Mouse (Mus musculus) forebrain, embryonic 16.5 days (tissue): ENCODE measurements around the gene Nfic. TPM values are rescaled to one million over a fixed set of nuclear protein-coding genes. Genes with fewer than 3 reads are reported as not detected.

Experiments
- ATAC-seq: fragments of 200-750 bp; cut with Nextera tagmentation; 2 replicates; pipeline ENCODE4 v1.8.0; 2017; ENCODE audit warnings: mild to moderate bottlenecking, moderate library complexity
- H3K27ac ChIP-seq: fragments of 300-500 bp; sonication (generic); 2 replicates; pipeline ENCODE4 v1.5.1; 2014; ENCODE audit warnings: low read length, control low read depth
- H3K27me3 ChIP-seq: fragments of 300-500 bp; sonication (generic); replicated peaks from 2 replicates; pipeline ENCODE4 v1.6.1; 2014; ENCODE audit warnings: low read length; ENCODE audit not compliant: control insufficient read depth, insufficient read depth
- H3K36me3 ChIP-seq: fragments of 300-500 bp; sonication (generic); 2 replicates; pipeline ENCODE4 v1.6.1; 2014; ENCODE audit not compliant: control insufficient read depth, insufficient read depth
- H3K4me1 ChIP-seq: fragments of 300-500 bp; sonication (generic); replicated peaks from 2 replicates; pipeline ENCODE4 v1.6.1; 2014; ENCODE audit warnings: low read length; ENCODE audit not compliant: control insufficient read depth, insufficient read depth
- H3K4me2 ChIP-seq: fragments of 300-500 bp; sonication (generic); 2 replicates; pipeline ENCODE4 v1.6.1; 2014; ENCODE audit warnings: mild to moderate bottlenecking, low read length, control low read depth
- H3K4me3 ChIP-seq: fragments of 300-500 bp; sonication (generic); replicated peaks from 2 replicates; pipeline ENCODE4 v1.5.1; 2014; ENCODE audit warnings: mild to moderate bottlenecking, low read length, control low read depth
- H3K9ac ChIP-seq: fragments of 300-500 bp; sonication (generic); replicated peaks from 2 replicates; pipeline ENCODE4 v1.6.1; 2014; ENCODE audit warnings: low read depth, low read length, control low read depth
- H3K9me3 ChIP-seq: fragments of 300-500 bp; sonication (generic); 2 replicates; pipeline ENCODE4 v1.6.1; 2016; ENCODE audit warnings: low read length; ENCODE audit not compliant: control insufficient read depth
- WGBS: fragments of 180-500 bp; shearing (Covaris S2); extraction: QIAGEN DNeasy Blood & Tissue Kit; methylation state at CpG from one replicate; pipeline ENCODE4 v1.1.7; 2014; 5-methylcytosine and 5-hydroxymethylcytosine counted together
- polyA plus RNA-seq: library from polyadenylated mRNA; unstranded; fragments of >200 nt; fragmentation: Nextera tagmentation; extraction: Ambion mirVana; gene quantifications from 2 replicates; pipeline ENCODE4 v1.2.1, GENCODE M21; 2015

Gene Nfic
- polyA plus RNA-seq, 1 experiment from 2014 or later: 25.4 TPM

DNA sequence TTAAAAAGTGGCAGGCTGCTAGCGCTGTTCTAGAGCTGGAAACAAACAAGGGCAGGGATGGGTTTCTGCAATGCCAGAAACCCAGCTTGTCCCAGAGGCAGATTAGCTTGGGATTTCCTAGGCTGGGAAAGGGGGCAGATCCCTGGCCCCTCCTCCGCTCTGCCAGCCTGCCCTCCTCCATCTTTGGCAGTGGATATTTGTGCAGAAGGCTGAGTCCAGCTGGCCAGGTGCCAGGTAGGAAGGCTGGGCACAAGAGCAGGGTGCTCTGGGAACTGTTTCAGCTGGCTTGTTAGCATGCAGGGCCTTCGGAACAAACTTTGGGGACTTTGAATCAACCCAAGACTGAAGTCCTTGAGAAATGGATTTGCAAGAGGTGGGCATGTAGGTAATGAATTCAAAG is 20.0 kb downstream of the Nfic start:
- 18% methylated on average over 3 of the region's 3 CpGs for WGBS
- Histone ChIP-seq H3K27ac (peak overlapping the region; percentile 75), H3K4me1 (peaks cover 38% of the 10 kb centered on the region), H3K9ac (peak overlapping the region; percentile 22), H3K4me2 (peak overlapping the region; percentile 11; the same call in 1 of the 2 replicates), H3K27me3 (no peaks in the 10 kb centered on the region), H3K4me3 (no peak overlapping the region), H3K36me3 (no peaks in the 10 kb centered on the region), H3K9me3 (no peaks in the 10 kb centered on the region)
- peak; percentile 4; the same call in 1 of the 2 replicates for ATAC-seq

DNA sequence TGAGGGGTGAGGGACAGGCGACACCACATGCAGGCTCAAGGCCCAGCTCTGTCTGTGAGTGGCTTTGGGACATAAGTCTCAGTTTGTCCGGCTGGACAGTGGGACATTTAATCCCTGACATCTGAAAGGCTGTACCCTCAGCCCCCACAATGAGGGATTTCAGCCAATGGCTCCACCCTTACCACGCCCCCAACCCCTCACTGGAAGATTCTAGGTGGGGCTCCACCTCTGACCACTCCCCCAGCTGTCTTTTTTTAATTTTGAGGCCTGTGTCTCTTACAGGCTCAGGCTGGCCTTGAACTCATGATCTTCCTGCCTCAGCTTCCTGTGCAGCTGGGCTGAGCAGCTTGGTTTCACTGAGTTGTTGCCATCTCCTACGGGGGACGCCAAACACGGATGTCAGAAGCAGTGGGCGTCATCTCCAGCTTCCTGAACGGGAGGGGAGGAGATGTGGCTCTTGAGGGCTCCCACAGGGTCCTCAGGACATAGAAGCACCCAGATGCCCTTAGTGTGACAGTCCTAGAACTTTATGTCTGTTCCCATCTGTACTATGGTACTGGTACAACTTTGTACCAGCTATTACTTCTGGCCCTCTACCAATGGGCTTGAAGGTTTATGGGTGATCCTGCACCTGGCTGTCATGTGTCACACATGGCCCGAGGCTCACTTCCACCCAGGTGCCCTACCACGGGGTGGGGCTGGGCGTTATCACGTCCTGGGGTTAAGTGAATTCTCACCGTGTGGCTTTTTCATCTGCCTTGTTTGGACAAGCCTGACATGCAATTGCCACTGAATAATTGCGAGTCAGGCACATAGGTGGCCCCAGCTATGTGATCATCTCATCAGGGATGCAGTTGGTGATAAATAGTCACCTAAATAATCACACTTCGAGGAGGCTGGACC is 20.8 kb downstream of the Nfic start:
- 66% methylated on average over 15 of the region's 15 CpGs for WGBS
- no peak overlapping the region for H3K4me3 ChIP-seq
- peak overlapping the region; percentile 22; the same call in 1 of the 2 replicates for H3K9ac ChIP-seq
- H3K36me3 ChIP-seq: no peaks in the 10 kb centered on the region
- no peaks in the 10 kb centered on the region for H3K27me3 ChIP-seq
- H3K27ac ChIP-seq: peak overlapping the region; percentile 75
- no peak overlapping the region for H3K4me2 ChIP-seq
- H3K9me3 ChIP-seq: no peaks in the 10 kb centered on the region
- H3K4me1 ChIP-seq: peaks cover 40% of the 10 kb centered on the region
- ATAC-seq: no peak

DNA sequence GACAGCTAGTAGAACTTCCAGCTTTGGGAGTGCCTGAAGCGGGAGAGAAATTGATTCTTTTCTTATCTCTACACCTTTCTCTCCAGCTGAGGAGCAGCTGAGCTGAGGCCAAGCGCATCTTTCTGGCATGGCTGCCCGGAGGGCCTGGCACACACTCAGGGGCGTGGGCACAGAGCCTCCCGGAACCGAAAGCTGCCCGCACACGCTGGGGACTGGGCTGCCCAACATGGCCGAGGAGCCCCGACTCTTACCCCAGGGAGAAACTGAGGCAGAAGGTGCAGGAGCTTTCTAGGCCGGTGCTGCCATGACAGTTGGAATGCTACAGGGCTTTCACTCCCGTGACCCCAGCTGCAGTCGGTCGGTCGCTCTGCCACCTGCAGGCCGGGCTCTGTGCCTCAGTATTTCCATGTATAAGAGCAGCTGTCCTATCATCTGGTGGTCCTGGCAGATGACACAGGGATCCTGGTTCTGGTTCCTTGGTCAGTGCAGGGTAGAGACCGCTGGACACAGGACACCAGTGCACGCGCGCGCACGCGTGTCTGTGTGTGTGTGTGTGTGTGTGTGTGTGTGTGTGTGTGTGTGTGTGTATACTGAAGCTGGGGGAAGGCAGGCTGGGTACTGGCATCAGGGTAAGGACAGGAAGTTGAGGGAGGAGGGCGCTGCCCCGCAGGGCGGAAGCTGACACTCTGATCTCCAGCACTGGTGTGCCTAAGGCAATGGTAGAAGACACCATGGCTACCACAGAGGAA is 21.7 kb downstream of the Nfic start:
- no peaks in the 10 kb centered on the region for H3K9me3 ChIP-seq
- H3K4me2 ChIP-seq: no peak overlapping the region
- H3K27me3 ChIP-seq: no peaks in the 10 kb centered on the region
- ATAC-seq: no peak
- H3K4me1 ChIP-seq: peaks cover 43% of the 10 kb centered on the region
- no peak overlapping the region for H3K4me3 ChIP-seq
- no peak overlapping the region for H3K27ac ChIP-seq
- 72% methylated on average over 26 of the region's 26 CpGs for WGBS
- no peaks in the 10 kb centered on the region for H3K36me3 ChIP-seq
- no peak overlapping the region for H3K9ac ChIP-seq

DNA sequence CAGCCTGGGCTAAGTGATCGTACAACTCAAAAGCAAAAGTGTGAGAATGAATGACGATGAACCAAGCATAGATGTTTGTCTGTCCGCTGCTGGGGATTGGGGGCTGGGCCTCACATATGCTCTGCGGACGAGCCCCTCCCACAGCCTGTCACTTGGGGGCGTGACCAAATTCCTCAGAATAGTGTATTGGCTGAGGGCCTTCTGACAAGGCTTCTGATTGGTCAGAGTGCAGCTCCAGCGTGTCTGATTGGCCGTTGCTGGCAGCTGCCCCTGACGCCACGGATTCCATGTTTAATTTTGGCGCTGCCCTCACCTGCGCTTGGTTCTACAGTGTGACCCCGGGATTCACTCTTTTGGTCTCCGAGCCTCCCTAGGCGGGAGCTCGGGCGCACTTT is 22.6 kb downstream of the Nfic start:
- H3K27ac ChIP-seq: peak overlapping the region; percentile 43; the same call in 1 of the 2 replicates

DNA sequence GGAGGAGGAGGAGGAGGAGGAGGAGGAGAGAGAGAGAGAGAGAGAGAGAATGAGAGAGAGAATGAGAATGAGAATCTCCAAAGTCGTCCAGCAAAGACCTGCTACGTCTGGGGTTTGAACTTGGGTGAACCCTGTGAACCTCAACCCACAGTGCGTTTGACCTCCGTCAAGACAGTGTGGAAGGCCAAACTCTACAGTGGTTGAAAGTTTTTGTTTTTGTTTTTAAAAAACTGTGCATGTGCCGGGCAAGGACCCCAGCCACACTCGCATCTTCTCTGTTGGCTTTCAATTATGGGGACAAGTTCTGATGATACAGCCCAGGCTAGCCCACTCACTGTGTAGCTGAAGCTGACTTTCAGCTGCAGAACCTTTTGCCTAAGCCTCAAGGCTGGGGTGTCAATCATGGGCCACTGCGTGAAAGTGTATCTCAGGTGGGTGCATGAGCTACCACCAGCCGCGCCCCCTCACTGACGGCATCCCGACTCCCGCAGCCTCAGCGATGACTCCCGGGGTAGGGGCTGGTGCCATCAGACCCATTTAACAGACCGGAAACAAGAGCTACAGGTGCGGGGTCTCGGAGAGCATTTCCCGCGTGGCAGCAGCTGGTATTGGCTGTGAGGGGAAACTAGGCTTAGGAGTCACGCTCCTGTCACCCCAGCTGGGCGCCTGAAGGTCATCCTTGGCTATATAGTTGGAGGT is 23.1 kb downstream of the Nfic start:
- H3K9ac ChIP-seq: no peak overlapping the region
- peaks cover 2% of the 10 kb centered on the region; the same call in 1 of the 2 replicates for H3K27me3 ChIP-seq
- peak; percentile 0; the same call in 1 of the 2 replicates for ATAC-seq
- H3K9me3 ChIP-seq: no peaks in the 10 kb centered on the region
- H3K4me1 ChIP-seq: peaks cover 44% of the 10 kb centered on the region
- H3K27ac ChIP-seq: 0 out of 2 replicates have a peak overlapping the region, but pooled peaks have one; percentile 43
- peak overlapping the region; percentile 58 for H3K4me2 ChIP-seq
- no peaks in the 10 kb centered on the region for H3K36me3 ChIP-seq
- peak overlapping the region; percentile 25 for H3K4me3 ChIP-seq
- WGBS: 66% methylated on average over 21 of the region's 21 CpGs

More for the DNA sequence above, 22.6 kb downstream of the Nfic start:
- Histone ChIP-seq H3K9ac (peak overlapping the region; percentile 49), H3K27me3 (no peaks in the 10 kb centered on the region), H3K4me2 (peak overlapping the region; percentile 58), H3K36me3 (no peaks in the 10 kb centered on the region), H3K9me3 (no peaks in the 10 kb centered on the region), H3K4me3 (peak overlapping the region; percentile 34), H3K4me1 (peaks cover 43% of the 10 kb centered on the region)
- WGBS: 4% methylated on average over 17 of the region's 17 CpGs
- peak; percentile 88 for ATAC-seq

DNA sequence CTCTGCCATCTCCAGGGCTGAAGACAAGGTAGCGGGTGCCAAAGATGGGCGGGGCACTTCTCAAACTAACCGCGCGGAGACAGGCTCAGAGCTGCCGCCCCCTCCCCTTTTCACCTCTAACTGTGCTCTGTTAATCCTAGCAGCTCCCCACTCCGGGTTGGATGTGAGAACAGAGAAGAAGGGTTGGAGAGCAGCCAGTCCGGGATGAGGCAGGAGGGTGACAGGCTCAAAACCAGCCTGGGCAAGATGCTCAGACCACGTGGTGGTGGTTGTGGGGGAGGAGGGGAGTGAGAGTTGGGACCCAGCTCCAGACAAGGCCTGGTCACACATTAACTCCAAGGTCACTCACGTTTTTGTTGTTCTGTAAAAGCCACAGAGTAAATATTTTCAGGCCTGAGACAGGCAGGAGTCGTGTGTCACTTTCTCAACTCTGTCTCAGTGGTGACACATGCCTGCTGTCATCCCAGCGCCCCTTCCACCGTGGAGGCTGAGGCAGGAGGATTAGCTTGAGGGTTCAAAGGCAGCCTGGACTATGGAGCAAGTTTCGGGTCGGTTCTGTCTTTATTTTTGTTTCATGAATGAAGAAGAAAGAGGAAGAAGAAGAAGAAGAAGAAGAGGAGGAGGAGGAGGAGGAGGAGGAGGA is 23.8 kb downstream of the Nfic start:
- Histone ChIP-seq H3K4me3 (peak overlapping the region; percentile 81), H3K36me3 (no peaks in the 10 kb centered on the region), H3K27ac (peak overlapping the region; percentile 94), H3K4me1 (peaks cover 51% of the 10 kb centered on the region), H3K9ac (no peak overlapping the region; the same call in 1 of the 2 replicates), H3K9me3 (no peaks in the 10 kb centered on the region), H3K27me3 (peaks cover 3% of the 10 kb centered on the region; the same call in 1 of the 2 replicates), H3K4me2 (peak overlapping the region; percentile 85)
- 12% methylated on average over 15 of the region's 15 CpGs for WGBS
- ATAC-seq: no peak

DNA sequence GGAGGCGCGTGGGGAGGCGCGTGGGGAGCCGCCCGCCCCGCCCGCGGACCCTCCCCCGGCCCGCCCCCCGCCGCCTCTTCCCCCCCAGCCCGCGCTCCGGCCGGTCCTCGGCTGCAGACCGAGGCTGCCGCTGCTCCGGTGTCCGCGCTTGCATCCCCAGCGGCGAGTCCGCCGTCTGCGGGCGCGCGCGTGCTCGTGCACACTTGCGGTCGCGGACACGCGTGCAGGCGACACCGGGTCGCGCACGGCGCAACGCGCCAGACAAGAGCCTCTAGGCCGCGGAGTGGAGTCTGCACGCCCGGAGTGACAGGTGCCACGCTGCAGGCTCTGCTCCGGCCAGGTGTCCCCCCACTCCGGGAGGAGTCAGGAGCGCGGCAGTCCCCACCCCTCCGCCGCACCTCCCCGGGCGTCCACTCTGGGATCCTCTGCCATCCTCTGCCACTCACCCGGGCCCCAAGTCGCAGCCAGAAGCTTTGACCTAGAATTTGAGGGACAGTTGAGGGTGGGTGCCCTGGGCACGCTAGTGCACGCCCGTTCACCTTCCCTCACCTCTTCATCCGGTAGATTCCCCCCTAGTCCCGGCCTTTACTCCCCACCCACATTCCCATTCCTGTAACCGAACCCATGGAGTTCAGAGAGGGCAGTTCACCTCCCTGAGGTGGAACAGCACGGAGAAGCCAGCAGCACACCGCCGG is 24.5 kb downstream of the Nfic start:
- Histone ChIP-seq H3K36me3 (no peaks in the 10 kb centered on the region), H3K27ac (peak overlapping the region; percentile 94), H3K9me3 (no peaks in the 10 kb centered on the region), H3K4me1 (peaks cover 57% of the 10 kb centered on the region), H3K27me3 (peaks cover 3% of the 10 kb centered on the region; the same call in 1 of the 2 replicates), H3K4me2 (peak overlapping the region; percentile 85), H3K9ac (peak overlapping the region; percentile 85), H3K4me3 (peak overlapping the region; percentile 81)
- 1% methylated on average over 53 of the region's 70 CpGs for WGBS
- peak; percentile 6 for ATAC-seq

DNA sequence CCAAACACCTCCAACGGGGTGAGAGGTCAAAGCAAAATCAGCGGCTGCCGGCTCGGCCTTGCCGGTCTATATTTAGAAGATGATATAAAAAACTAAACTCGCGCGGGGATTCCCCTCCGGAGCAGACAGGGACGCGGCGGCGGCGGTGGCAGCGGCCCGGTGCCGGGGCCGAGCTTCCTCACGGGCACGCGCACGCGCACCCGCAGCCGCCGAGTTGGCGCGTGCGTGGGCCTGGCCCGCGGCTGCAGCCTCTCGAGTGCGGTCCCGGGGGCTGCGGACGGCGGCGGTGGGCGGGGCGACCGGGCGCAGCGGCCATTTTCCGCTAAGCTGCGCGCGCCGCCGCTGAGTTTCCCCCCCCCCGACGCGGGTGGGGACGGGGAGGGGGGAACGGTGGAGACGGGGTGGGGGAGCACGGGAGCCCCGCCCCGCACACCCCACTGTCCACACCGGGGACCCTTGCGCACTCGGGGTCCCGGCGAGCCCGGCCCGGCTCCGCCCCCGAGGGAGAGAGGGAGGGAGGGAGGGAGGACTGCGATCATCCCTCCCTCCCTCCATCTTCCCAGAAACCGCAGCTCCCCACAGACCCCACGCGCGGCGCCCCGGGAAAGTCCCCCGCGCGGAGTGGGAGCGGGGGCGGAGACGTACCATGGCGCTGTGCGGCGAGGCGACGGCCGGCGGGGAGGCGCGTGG is 25.1 kb downstream of the Nfic start:
- H3K9ac ChIP-seq: peak overlapping the region; percentile 85
- H3K4me1 ChIP-seq: peaks cover 58% of the 10 kb centered on the region
- H3K27ac ChIP-seq: peak overlapping the region; percentile 94
- H3K36me3 ChIP-seq: no peaks in the 10 kb centered on the region
- 0% methylated on average over 45 of the region's 89 CpGs for WGBS
- peak; percentile 18; the same call in 1 of the 2 replicates for ATAC-seq
- peaks cover 3% of the 10 kb centered on the region; the same call in 1 of the 2 replicates for H3K27me3 ChIP-seq
- peak overlapping the region; percentile 85 for H3K4me2 ChIP-seq
- no peaks in the 10 kb centered on the region for H3K9me3 ChIP-seq
- peak overlapping the region; percentile 81 for H3K4me3 ChIP-seq
